Mouse (Mus musculus) ES-E14 (cell line): ENCODE measurements around the gene Tceanc2.

Experiments
- HCFC1 ChIP-seq: IDR thresholded peaks from 2 replicates; pipeline ENCODE4 v1.6.1; 2012; ENCODE audit warnings: low read length, inconsistent platforms, borderline replicate concordance; ENCODE audit not compliant: insufficient read depth
- MAFK ChIP-seq: IDR thresholded peaks from 2 replicates; pipeline ENCODE4 v1.6.1; 2014; ENCODE audit warnings: mild to moderate bottlenecking, low read depth, low read length, inconsistent platforms; ENCODE audit not compliant: insufficient read depth
- ZC3H11A ChIP-seq: IDR thresholded peaks from 2 replicates; pipeline ENCODE4 v1.6.1; 2012; ENCODE audit warnings: low read depth, mild to moderate bottlenecking, inconsistent platforms, low read length, borderline replicate concordance

- TF ChIP-seq MAFK (no peak), HCFC1 (no peak), ZC3H11A (no peak)
These were observed 33.0 kb upstream of the Tceanc2 start for GRCm38 (mm10) chr4:107211936-107212335.
